Mouse (Mus musculus): ENCODE data around the gene Fam172a. TPM values are rescaled to one million over a fixed set of nuclear protein-coding genes. Genes with fewer than 3 reads are reported as not detected.

Fam172a gene
- polyA plus RNA-seq, 1 experiment from 2014 or later = 50.6 TPM

GRCm38 (mm10) chr13:78178021-78178420 is 476.2 kb downstream of the Fam172a start:
- DNase-seq (ENCODE audit: low spot score) = no peak

GRCm38 (mm10) chr13:78178771-78179170 is 476.9 kb downstream of the Fam172a start:
- no peak for DNase-seq (ENCODE audit: low spot score)

GRCm38 (mm10) chr13:78179312-78180097 is 477.7 kb downstream of the Fam172a start:
- DNase-seq (ENCODE audit: low spot score) = no peak

- no peak for DNase-seq (ENCODE audit: low spot score)
Observed at GRCm38 (mm10) chr13:78180261-78180660, 478.4 kb downstream of the Fam172a start.

- no peak for DNase-seq (ENCODE audit: low spot score)
Observed at GRCm38 (mm10) chr13:78181071-78181929, 479.5 kb downstream of the Fam172a start.

DNA sequence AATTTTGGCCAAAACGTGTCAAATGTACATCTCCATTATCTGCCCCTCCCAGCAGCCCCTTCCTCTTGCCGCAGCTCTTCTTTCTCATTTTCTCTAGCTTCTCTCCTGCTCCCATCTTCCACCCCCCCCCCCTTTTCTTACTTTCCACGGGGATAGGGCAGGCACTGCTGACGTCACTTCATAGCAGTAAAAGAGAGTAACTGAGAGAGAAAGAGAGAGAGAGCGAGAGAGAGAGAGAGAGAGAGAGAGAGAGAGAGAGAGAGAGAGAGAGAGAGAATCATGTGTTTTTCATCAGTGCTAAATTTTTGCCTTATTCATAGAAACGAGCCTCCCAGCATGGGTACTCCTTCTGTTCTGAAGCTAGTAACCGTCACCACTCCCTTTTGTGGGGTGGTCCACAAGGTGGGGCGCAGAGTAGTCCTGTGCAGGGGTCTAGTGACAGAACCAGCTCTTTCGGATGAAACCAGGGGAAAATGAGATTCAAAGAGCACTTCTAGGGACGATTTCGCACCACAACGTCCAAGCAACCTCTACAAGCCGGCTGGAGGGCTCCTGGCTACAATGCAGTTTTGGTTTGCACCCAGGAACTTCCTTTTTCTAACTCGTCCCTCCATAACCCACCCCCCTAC is 480.2 kb downstream of the Fam172a start:
- no peak for DNase-seq (ENCODE audit: low spot score)

GRCm38 (mm10) chr13:78183004-78183403 is 481.2 kb downstream of the Fam172a start:
- no peak for DNase-seq (ENCODE audit: low spot score)

GRCm38 (mm10) chr13:78183986-78184385 is 482.2 kb downstream of the Fam172a start:
- DNase-seq (ENCODE audit: low spot score) = no peak

DNA sequence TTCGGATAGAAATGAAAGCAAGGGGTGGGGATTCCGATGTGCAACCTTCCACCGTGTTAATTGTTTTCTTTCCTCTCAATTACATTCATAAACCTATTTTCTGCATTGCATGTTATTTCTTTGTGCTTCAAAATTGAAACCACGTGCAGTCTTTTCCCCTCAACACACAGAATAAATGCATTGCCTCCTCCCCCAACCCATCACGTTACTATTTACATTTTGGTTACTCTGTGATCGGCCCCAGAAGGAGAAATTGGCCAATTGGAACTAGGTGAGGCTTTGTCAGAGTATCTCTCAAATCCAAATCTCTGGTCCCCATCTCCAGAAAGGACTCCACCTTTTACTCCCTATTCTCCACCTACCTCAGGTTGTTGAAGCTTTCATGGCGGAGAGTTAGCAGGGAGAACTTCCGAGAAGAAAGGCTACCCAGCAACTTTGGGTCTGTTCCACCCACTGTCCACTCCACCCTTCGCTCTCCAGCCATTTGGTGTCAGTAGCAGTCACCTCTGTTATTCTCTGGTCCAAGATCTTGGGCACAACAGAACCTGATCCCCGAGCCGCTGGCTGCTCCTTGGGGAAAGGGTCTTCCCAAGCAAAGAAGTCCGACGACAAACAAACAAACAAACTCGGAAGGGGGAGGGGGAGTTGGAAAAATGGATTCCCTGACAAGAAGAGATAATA is 483.1 kb downstream of the Fam172a start:
- DNase-seq (ENCODE audit: low spot score) = no peak

DNA sequence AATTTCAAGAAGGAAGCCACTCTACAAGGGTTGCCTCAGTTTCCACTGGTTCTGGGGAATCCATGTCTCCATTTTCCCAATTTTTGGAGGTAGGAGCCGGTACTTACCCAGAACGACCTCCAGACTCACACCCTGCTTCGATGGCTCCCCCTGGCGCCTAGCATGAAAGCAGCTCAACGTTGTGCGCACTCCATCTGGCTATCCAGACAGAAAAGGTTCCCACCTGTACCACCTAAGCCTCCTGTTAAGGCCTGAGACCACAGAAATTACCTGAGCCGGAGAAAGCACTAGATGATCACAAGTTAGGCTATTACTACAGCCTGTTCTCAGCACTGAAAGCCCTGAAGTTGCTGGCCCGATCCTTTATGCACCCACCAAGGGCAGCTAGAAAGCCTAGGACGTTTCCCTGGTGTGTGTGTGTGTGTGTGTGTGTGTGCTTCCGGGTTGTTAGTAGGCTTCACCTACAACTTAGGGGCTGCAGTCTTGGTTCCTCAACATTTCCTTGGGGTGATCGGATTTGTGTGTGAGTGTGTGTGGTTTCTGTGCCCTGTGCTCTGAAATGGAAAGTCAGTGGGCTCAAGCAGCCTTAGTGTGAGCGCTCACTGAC is 484.6 kb downstream of the Fam172a start:
- no peak for DNase-seq (ENCODE audit: low spot score)

- DNase-seq (ENCODE audit: low spot score) = no peak
Observed at GRCm38 (mm10) chr13:78187833-78188232, 486.0 kb downstream of the Fam172a start.

- no peak for DNase-seq (ENCODE audit: low spot score)
Observed at GRCm38 (mm10) chr13:78189586-78189985, 487.8 kb downstream of the Fam172a start.

DNA sequence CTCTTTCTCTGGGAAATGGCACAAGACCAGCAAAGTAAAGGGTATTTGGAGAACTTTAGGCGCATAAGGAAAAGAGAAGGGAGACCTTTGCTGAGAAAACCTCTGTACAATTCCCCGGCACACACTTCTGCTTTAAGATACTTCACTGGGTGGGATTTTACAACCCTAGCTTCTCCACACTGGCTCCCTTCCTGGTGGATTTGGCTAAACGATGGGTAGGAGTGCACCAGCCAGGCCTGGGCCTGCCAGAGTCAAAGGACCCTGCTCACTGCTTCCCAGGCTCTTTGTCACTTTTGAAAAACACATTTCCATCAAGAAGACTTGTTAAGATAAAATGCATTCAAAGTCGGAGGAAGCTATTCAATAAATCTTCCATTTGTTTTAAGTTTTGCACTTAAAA is 491.4 kb downstream of the Fam172a start:
- DNase-seq (ENCODE audit: low spot score) = no peak

DNA sequence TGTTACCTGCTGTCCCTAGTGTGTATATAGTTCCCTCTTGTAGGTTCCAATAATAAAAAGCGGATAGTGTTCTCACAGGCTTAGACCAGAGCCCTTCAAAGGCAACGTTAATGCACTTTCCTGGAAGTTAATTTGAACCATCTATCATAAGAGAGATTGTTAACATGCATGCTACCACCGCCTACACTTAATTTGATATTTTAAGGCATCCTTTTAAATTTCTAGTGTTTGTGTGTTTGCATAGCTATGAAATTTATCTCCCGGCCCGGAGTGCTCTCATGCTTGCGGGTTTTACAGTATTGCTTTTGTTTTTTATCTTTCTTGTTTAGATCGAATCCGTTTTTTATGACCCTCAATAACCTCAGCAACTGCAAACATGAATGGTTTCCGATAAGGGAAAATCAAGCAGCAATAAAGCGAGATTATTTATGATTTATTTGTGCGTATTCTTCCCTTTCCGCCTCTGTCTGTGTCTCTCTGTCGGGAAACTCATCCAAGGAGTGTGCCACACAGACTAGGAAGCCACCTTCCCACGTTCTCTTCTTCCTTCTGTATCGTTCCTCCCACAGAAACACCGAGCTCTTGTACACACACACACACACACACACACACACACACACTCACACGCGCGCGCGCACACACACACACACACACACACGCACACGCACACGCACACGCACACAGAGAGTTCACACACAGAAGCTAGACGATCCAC is 492.5 kb downstream of the Fam172a start:
- DNase-seq (ENCODE audit: low spot score) = no peak

- DNase-seq (ENCODE audit: low spot score) = no peak
Observed at GRCm38 (mm10) chr13:78194850-78195600, 493.2 kb downstream of the Fam172a start.

- no peak for DNase-seq (ENCODE audit: low spot score)
Observed at GRCm38 (mm10) chr13:78195601-78196115, 493.8 kb downstream of the Fam172a start.

GRCm38 (mm10) chr13:78196236-78196796 is 494.5 kb downstream of the Fam172a start:
- DNase-seq (ENCODE audit: low spot score) = no peak

DNA sequence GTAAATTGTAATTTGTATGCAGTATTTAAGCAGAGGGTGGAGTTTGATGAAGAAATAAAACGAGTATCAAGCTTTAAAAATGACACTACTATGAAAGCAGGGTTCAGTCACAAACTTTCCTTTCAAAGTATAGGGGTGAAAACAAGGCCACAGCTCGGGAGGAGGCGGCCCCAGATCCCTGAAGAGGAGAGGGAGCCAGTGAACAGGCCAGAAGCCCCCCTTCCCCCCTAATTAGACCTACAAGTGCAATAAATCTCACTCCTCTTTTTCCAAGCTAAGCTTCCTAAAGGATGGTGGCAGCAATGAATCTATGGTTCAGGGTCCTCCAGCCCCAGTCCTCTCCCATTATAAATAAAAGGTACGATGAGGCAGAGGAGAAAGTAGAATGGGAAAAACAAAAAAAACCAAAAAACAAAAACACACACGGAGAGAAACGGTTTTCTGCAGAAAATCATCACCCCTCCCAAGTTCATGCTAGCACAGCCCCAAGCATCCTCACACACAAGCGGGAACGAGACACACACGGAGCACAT is 495.5 kb downstream of the Fam172a start:
- no peak for DNase-seq (ENCODE audit: low spot score)
